Mouse (Mus musculus): ENCODE results near the gene Mapk11. TPM values are rescaled to one million over a fixed set of nuclear protein-coding genes. Genes with fewer than 3 reads are reported as not detected.

Gene Mapk11
- polyA plus RNA-seq, 1 experiment from 2014 or later: 9.6 TPM

GRCm38 (mm10) chr15:89147895-89148294 lies 1.5 kb downstream of the Mapk11 start:
- Histone ChIP-seq H3K9ac (ENCODE audit: low read length) (no peak overlapping the region), H3K4me3 (ENCODE audit: low read length) (no peak overlapping the region), H3K27ac (ENCODE audit: low read length) (no peak overlapping the region), H3K4me1 (replicated peaks; ENCODE audit: control insufficient read depth, insufficient read depth, low read length) (peaks cover 27% of the 10 kb centered on the region), H3K27me3 (ENCODE audit: control insufficient read depth, insufficient read depth, low read depth, low read length) (peaks cover 40% of the 10 kb centered on the region), H3K4me2 (ENCODE audit: low read depth, low read length) (peak overlapping the region; percentile 95; the same call in 1 of the 2 replicates), H3K36me3 (ENCODE audit: control insufficient read depth, insufficient read depth, low read length) (no peaks in the 10 kb centered on the region), H3K9me3 (ENCODE audit: control insufficient read depth, low read length) (no peaks in the 10 kb centered on the region)
- 74% methylated on average over 4 of the region's 4 CpGs for WGBS
- ATAC-seq (ENCODE audit: low read depth): no peak

GRCm38 (mm10) chr15:89147456-89147855 lies 2.0 kb downstream of the Mapk11 start:
- no peak for ATAC-seq (ENCODE audit: low read depth)
- peaks cover 27% of the 10 kb centered on the region for H3K4me1 ChIP-seq (replicated peaks; ENCODE audit: control insufficient read depth, insufficient read depth, low read length)
- 13% methylated on average over 10 of the region's 10 CpGs for WGBS
- no peak overlapping the region; the same call in 1 of the 2 replicates for H3K9ac ChIP-seq (ENCODE audit: low read length)
- H3K4me2 ChIP-seq (ENCODE audit: low read depth, low read length): peak overlapping the region; percentile 49
- no peaks in the 10 kb centered on the region for H3K36me3 ChIP-seq (ENCODE audit: control insufficient read depth, insufficient read depth, low read length)
- no peaks in the 10 kb centered on the region for H3K9me3 ChIP-seq (ENCODE audit: control insufficient read depth, low read length)
- no peak overlapping the region for H3K27ac ChIP-seq (ENCODE audit: low read length)
- peaks cover 40% of the 10 kb centered on the region for H3K27me3 ChIP-seq (ENCODE audit: control insufficient read depth, insufficient read depth, low read depth, low read length)
- no peak overlapping the region for H3K4me3 ChIP-seq (ENCODE audit: low read length)

GRCm38 (mm10) chr15:89147024-89147423 lies 2.4 kb downstream of the Mapk11 start:
- Histone ChIP-seq H3K27me3 (ENCODE audit: control insufficient read depth, insufficient read depth, low read depth, low read length) (peaks cover 40% of the 10 kb centered on the region), H3K4me1 (replicated peaks; ENCODE audit: control insufficient read depth, insufficient read depth, low read length) (peaks cover 27% of the 10 kb centered on the region), H3K4me2 (ENCODE audit: low read depth, low read length) (peak overlapping the region; percentile 49), H3K27ac (ENCODE audit: low read length) (no peak overlapping the region), H3K9ac (ENCODE audit: low read length) (no peak overlapping the region; the same call in 1 of the 2 replicates), H3K4me3 (ENCODE audit: low read length) (peak overlapping the region; percentile 19), H3K36me3 (ENCODE audit: control insufficient read depth, insufficient read depth, low read length) (no peaks in the 10 kb centered on the region), H3K9me3 (ENCODE audit: control insufficient read depth, low read length) (no peaks in the 10 kb centered on the region)
- 7% methylated on average over 16 of the region's 16 CpGs for WGBS
- no peak for ATAC-seq (ENCODE audit: low read depth)

DNA sequence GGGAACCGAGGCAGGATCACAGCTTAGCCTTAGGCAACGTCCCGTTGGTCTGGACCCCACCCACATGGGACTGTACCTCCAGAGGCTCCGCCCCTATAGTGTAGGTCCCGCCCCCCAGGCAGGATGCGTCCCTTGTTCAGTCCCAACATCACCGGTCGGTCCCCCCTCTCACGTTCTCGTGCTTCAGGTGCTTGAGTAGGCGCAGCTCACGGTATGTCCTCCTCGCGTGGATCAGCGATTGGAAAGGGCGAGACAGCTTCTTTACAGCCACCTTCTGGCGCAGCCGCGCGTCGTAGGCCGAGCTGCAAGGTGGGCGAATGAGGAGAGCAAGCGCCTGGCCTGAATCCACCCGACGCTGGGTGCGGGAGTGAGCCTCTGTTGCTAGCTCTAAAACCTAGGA lies 2.9 kb downstream of the Mapk11 start:
- Histone ChIP-seq H3K36me3 (ENCODE audit: control insufficient read depth, insufficient read depth, low read length) (no peaks in the 10 kb centered on the region), H3K4me1 (replicated peaks; ENCODE audit: control insufficient read depth, insufficient read depth, low read length) (peaks cover 27% of the 10 kb centered on the region), H3K4me3 (ENCODE audit: low read length) (peak overlapping the region; percentile 19), H3K27me3 (ENCODE audit: control insufficient read depth, insufficient read depth, low read depth, low read length) (peaks cover 44% of the 10 kb centered on the region), H3K9me3 (ENCODE audit: control insufficient read depth, low read length) (no peaks in the 10 kb centered on the region), H3K27ac (ENCODE audit: low read length) (no peak overlapping the region), H3K4me2 (ENCODE audit: low read depth, low read length) (peak overlapping the region; percentile 49), H3K9ac (ENCODE audit: low read length) (no peak overlapping the region)
- ATAC-seq (ENCODE audit: low read depth): no peak; the same call in 1 of the 2 replicates
- 2% methylated on average over 27 of the region's 27 CpGs for WGBS

- Histone ChIP-seq H3K27me3 (ENCODE audit: control insufficient read depth, insufficient read depth, low read depth, low read length) (peaks cover 51% of the 10 kb centered on the region), H3K9ac (ENCODE audit: low read length) (no peak overlapping the region), H3K4me3 (ENCODE audit: low read length) (no peak overlapping the region), H3K4me2 (ENCODE audit: low read depth, low read length) (peak overlapping the region; percentile 49), H3K4me1 (replicated peaks; ENCODE audit: control insufficient read depth, insufficient read depth, low read length) (peaks cover 32% of the 10 kb centered on the region), H3K36me3 (ENCODE audit: control insufficient read depth, insufficient read depth, low read length) (no peaks in the 10 kb centered on the region), H3K9me3 (ENCODE audit: control insufficient read depth, low read length) (no peaks in the 10 kb centered on the region), H3K27ac (ENCODE audit: low read length) (no peak overlapping the region)
- ATAC-seq (ENCODE audit: low read depth): no peak
- WGBS: 66% methylated on average over 24 of the region's 24 CpGs
These were observed 3.5 kb downstream of the Mapk11 start for GRCm38 (mm10) chr15:89145813-89146350.

DNA sequence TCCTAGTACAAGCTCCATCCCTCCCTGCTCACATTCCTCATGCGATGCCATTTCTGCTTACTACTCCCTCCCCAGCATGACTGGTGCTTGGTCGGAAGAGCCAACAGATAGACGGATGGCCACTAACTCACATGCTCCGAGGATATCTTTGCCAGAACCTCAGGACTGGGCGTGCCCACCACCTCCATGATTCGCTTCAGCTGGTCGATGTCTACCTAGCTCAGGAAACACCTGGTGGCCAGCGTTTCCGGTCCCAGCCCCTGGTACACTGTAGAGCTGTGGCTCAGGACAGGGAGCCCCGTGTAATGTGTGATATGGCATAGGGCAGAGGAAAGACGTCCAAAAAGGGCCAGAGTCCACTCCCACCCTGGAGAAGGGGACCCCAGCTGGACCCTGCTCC lies 4.5 kb downstream of the Mapk11 start:
- Histone ChIP-seq H3K9me3 (ENCODE audit: control insufficient read depth, low read length) (no peaks in the 10 kb centered on the region), H3K36me3 (ENCODE audit: control insufficient read depth, insufficient read depth, low read length) (no peaks in the 10 kb centered on the region), H3K27ac (ENCODE audit: low read length) (no peak overlapping the region), H3K9ac (ENCODE audit: low read length) (no peak overlapping the region), H3K4me1 (replicated peaks; ENCODE audit: control insufficient read depth, insufficient read depth, low read length) (peaks cover 33% of the 10 kb centered on the region), H3K4me3 (ENCODE audit: low read length) (no peak overlapping the region), H3K4me2 (ENCODE audit: low read depth, low read length) (no peak overlapping the region), H3K27me3 (ENCODE audit: control insufficient read depth, insufficient read depth, low read depth, low read length) (peaks cover 60% of the 10 kb centered on the region)
- WGBS: 79% methylated on average over 11 of the region's 11 CpGs
- no peak for ATAC-seq (ENCODE audit: low read depth)

- ATAC-seq (ENCODE audit: low read depth): no peak
- Histone ChIP-seq H3K27ac (ENCODE audit: low read length) (no peak overlapping the region), H3K36me3 (ENCODE audit: control insufficient read depth, insufficient read depth, low read length) (no peaks in the 10 kb centered on the region), H3K4me2 (ENCODE audit: low read depth, low read length) (no peak overlapping the region), H3K9me3 (ENCODE audit: control insufficient read depth, low read length) (no peaks in the 10 kb centered on the region), H3K27me3 (ENCODE audit: control insufficient read depth, insufficient read depth, low read depth, low read length) (peaks cover 55% of the 10 kb centered on the region), H3K4me1 (replicated peaks; ENCODE audit: control insufficient read depth, insufficient read depth, low read length) (peaks cover 32% of the 10 kb centered on the region), H3K9ac (ENCODE audit: low read length) (no peak overlapping the region), H3K4me3 (ENCODE audit: low read length) (no peak overlapping the region)
- 49% methylated on average over 2 of the region's 2 CpGs for WGBS
These were observed 6.3 kb downstream of the Mapk11 start for GRCm38 (mm10) chr15:89143134-89143533.

GRCm38 (mm10) chr15:89141905-89142304 lies 7.5 kb downstream of the Mapk11 start:
- WGBS: 38% methylated on average over 4 of the region's 4 CpGs
- no peak for ATAC-seq (ENCODE audit: low read depth)
- Histone ChIP-seq H3K4me1 (replicated peaks; ENCODE audit: control insufficient read depth, insufficient read depth, low read length) (peaks cover 22% of the 10 kb centered on the region), H3K9me3 (ENCODE audit: control insufficient read depth, low read length) (no peaks in the 10 kb centered on the region), H3K4me2 (ENCODE audit: low read depth, low read length) (0 out of 2 replicates have a peak overlapping the region, but pooled peaks have one; percentile 6), H3K36me3 (ENCODE audit: control insufficient read depth, insufficient read depth, low read length) (no peaks in the 10 kb centered on the region), H3K9ac (ENCODE audit: low read length) (no peak overlapping the region), H3K4me3 (ENCODE audit: low read length) (no peak overlapping the region), H3K27ac (ENCODE audit: low read length) (no peak overlapping the region), H3K27me3 (ENCODE audit: control insufficient read depth, insufficient read depth, low read depth, low read length) (peaks cover 44% of the 10 kb centered on the region)

- Histone ChIP-seq H3K9ac (ENCODE audit: low read length) (no peak overlapping the region), H3K9me3 (ENCODE audit: control insufficient read depth, low read length) (no peaks in the 10 kb centered on the region), H3K4me1 (replicated peaks; ENCODE audit: control insufficient read depth, insufficient read depth, low read length) (peaks cover 17% of the 10 kb centered on the region), H3K27ac (ENCODE audit: low read length) (no peak overlapping the region), H3K36me3 (ENCODE audit: control insufficient read depth, insufficient read depth, low read length) (no peaks in the 10 kb centered on the region), H3K4me2 (ENCODE audit: low read depth, low read length) (peak overlapping the region; percentile 91; the same call in 1 of the 2 replicates), H3K27me3 (ENCODE audit: control insufficient read depth, insufficient read depth, low read depth, low read length) (peaks cover 42% of the 10 kb centered on the region), H3K4me3 (ENCODE audit: low read length) (no peak overlapping the region)
- 14% methylated on average over 5 of the region's 5 CpGs for WGBS
- ATAC-seq (ENCODE audit: low read depth): no peak
These were observed 8.0 kb downstream of the Mapk11 start for GRCm38 (mm10) chr15:89141443-89141842.

All from lung, embryonic 16.5 days (tissue).